Mouse (Mus musculus) limb, embryonic 11.5 days (tissue): ENCODE results near the gene Trmt61a. TPM values are rescaled to one million over a fixed set of nuclear protein-coding genes. Genes with fewer than 3 reads are reported as not detected.

Experiments used
- ATAC-seq: fragments of 200-750 bp; cut with Nextera tagmentation; 2 replicates; pipeline ENCODE4 v1.8.0; 2017; ENCODE audit warnings: low read depth; ENCODE audit not compliant: insufficient number of reproducible peaks, low FRiP score, low TSS enrichment
- DNase-seq: peaks from one replicate; pipeline ENCODE4 v3.0.0-alpha.2; 2015; ENCODE audit warnings: low spot score
- H3K27ac ChIP-seq: fragments of 300-500 bp; sonication (generic); replicated peaks from 2 replicates; pipeline ENCODE4 v1.5.1; 2014; ENCODE audit warnings: low read depth, mild to moderate bottlenecking, low read length
- H3K27me3 ChIP-seq: fragments of 300-500 bp; sonication (generic); 2 replicates; pipeline ENCODE4 v1.6.1; 2014; ENCODE audit warnings: mild to moderate bottlenecking, low read length, mixed read lengths; ENCODE audit not compliant: control insufficient read depth, insufficient read depth
- H3K36me3 ChIP-seq: fragments of 300-500 bp; sonication (generic); 2 replicates; pipeline ENCODE4 v1.6.1; 2014; ENCODE audit warnings: mild to moderate bottlenecking, low read length, moderate library complexity, mixed read lengths; ENCODE audit not compliant: control insufficient read depth, insufficient read depth
- H3K4me1 ChIP-seq: fragments of 300-500 bp; sonication (generic); 2 replicates; pipeline ENCODE4 v1.6.1; 2014; ENCODE audit warnings: low read length, mixed read lengths; ENCODE audit not compliant: control insufficient read depth, insufficient read depth
- H3K4me2 ChIP-seq: fragments of 300-500 bp; sonication (generic); 2 replicates; pipeline ENCODE4 v1.6.1; 2014; ENCODE audit warnings: low read depth, mild to moderate bottlenecking, moderate library complexity; ENCODE audit not compliant: severe bottlenecking
- H3K4me3 ChIP-seq: fragments of 300-500 bp; sonication (generic); 2 replicates; pipeline ENCODE4 v1.5.1; 2014; ENCODE audit warnings: low read depth, low read length
- H3K9ac ChIP-seq: fragments of 300-500 bp; sonication (generic); 2 replicates; pipeline ENCODE4 v1.6.1; 2014; ENCODE audit warnings: mild to moderate bottlenecking, low read length
- H3K9me3 ChIP-seq: fragments of 300-500 bp; sonication (generic); 2 replicates; pipeline ENCODE4 v1.6.1; 2016; ENCODE audit warnings: low read length; ENCODE audit not compliant: control insufficient read depth
- WGBS: fragments of 180-500 bp; shearing (Covaris S2); extraction: QIAGEN DNeasy Blood & Tissue Kit; methylation state at CpG from one replicate; pipeline ENCODE4 v1.1.7; 2014; 5-methylcytosine and 5-hydroxymethylcytosine counted together
- polyA plus RNA-seq: library from polyadenylated mRNA; unstranded; fragments of >200 nt; fragmentation: Nextera tagmentation; extraction: Ambion mirVana; gene quantifications from 2 replicates; pipeline ENCODE4 v1.2.1, GENCODE M21; 2014

Gene Trmt61a
- polyA plus RNA-seq, 1 experiment from 2014 or later: 7.4 TPM

DNA sequence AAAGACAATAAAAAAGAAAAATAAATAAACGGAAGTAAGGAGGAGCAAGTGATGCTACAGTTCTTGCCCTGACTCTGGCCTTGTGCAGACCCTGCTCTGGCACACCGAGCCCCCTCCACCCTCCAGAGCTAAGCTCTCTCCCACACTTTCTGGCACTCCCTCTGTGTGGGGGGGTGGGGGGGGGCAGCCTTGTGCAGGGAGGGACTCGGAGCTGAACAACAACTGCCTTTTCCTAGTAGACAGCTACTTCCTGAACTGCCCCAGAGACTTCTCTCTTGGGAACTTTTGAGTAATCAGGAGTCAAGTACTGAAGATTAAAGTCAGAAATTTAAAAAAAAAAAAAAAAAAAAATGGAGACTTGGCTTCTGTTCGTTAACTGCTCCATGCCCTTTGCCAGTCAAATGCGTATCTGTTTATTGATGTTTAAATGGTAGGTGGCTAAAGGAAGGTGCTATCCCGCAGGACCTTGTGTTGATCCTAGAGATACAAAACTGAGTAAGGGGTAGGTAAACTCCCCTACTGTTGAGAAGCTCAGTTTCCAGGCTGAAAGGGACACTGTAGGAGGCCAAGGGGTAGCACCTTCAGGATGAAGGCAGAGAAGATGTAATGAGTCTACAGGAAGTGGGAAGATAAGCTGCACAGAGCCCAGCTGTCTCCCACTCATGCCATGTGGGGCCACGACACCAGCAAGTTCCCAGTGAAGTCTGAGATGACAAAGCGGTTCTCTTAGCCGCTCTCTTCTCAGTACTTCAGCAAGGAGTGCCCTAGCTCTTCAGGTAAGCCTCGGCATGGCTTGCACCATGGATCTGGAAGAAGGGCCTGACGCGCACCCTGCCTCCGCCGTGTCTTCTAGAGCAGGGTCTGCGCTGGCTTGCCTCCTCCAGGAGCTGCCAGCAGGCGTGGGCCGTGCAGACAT is 14.4 kb upstream of the Trmt61a start:
- Histone ChIP-seq H3K9me3 (no peaks in the 10 kb centered on the region), H3K4me2 (no peak overlapping the region), H3K4me3 (no peak overlapping the region), H3K4me1 (0 out of 2 replicates have a peak, but pooled peaks cover 4% of the 10 kb centered on the region), H3K36me3 (no peaks in the 10 kb centered on the region; the same call in 1 of the 2 replicates), H3K27me3 (no peaks in the 10 kb centered on the region), H3K27ac (no peak overlapping the region; the same call in 1 of the 2 replicates), H3K9ac (no peak overlapping the region)
- DNase-seq: no peak
- WGBS: 74% methylated on average over 17 of the region's 17 CpGs
- no peak for ATAC-seq

DNA sequence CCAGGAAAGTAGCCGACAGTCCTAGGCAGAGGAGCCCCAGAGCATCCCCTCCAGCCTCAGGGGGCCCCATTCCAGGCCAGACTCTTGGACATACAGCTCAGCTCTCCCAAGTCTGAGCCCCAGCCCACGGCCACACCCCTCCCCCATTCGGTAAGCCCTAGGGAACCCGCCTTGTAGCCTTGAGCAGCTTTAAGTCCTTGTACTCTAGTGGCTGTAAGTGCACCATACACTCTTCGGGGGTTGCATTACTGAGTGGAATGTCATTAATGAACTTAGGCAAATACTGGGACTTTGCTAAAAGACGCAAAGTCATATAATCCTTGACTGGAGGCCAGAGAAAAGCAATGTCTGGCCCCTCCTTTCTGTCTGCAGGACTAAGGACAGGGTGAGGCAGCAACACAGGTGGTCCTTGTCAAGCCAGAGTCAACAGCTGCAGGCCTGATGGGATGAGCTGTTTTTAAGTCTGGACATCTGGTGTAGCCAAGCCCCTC is 13.7 kb upstream of the Trmt61a start:
- H3K4me3 ChIP-seq: no peak overlapping the region
- H3K27ac ChIP-seq: no peak overlapping the region; the same call in 1 of the 2 replicates
- H3K4me1 ChIP-seq: 0 out of 2 replicates have a peak, but pooled peaks cover 4% of the 10 kb centered on the region
- WGBS: 42% methylated on average over 6 of the region's 6 CpGs
- no peaks in the 10 kb centered on the region; the same call in 1 of the 2 replicates for H3K36me3 ChIP-seq
- no peak overlapping the region for H3K9ac ChIP-seq
- H3K4me2 ChIP-seq: no peak overlapping the region
- no peaks in the 10 kb centered on the region for H3K27me3 ChIP-seq
- DNase-seq: peak; percentile 30
- ATAC-seq: peak; percentile 28
- H3K9me3 ChIP-seq: no peaks in the 10 kb centered on the region

DNA sequence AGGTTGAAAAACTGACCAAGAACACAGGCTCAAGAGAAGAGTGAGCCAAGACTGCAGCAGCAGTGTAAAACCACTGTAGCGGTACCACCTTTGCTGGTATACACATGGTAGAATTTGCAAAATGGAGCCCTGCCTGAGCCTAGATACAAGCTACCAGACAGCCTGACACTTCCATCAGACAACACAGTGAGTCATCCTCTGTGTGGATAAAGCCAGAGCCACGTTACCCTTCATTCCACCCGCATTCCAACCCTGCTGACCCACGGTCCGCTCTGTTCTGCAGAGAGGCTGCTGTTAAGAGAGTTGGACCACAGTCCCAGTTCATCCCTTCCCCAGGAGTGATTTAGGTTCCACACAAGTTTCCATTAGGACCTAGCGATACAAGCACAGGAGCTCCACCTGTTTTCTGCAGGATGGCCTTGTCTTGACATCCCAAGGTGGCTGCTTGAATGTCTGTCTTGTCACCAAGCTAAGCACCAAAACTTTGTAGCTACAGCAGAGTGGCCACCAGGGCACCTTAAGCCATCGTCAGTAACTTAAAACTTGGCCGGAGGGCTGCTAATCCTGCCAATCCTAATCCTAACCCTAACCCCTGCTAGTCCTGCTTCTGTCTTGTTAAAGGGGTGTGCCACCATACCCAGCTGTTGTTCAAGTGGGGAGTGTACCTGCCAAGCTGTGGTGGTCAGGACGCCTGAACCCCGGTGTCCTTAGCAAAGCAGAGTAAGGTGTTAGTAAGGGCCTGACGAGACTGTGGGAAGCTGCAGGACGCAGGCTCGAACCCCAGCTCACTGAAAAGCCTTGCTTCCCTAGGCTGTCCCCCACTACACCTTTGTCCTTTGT is 12.6 kb upstream of the Trmt61a start:
- ATAC-seq: no peak
- DNase-seq: no peak
- H3K9me3 ChIP-seq: no peaks in the 10 kb centered on the region
- H3K27ac ChIP-seq: no peak overlapping the region
- no peak overlapping the region for H3K4me3 ChIP-seq
- no peak overlapping the region for H3K9ac ChIP-seq
- H3K36me3 ChIP-seq: no peaks in the 10 kb centered on the region
- H3K4me2 ChIP-seq: no peak overlapping the region
- peaks cover 7% of the 10 kb centered on the region for H3K27me3 ChIP-seq
- WGBS: 84% methylated on average over 13 of the region's 13 CpGs
- 0 out of 2 replicates have a peak, but pooled peaks cover 4% of the 10 kb centered on the region for H3K4me1 ChIP-seq

DNA sequence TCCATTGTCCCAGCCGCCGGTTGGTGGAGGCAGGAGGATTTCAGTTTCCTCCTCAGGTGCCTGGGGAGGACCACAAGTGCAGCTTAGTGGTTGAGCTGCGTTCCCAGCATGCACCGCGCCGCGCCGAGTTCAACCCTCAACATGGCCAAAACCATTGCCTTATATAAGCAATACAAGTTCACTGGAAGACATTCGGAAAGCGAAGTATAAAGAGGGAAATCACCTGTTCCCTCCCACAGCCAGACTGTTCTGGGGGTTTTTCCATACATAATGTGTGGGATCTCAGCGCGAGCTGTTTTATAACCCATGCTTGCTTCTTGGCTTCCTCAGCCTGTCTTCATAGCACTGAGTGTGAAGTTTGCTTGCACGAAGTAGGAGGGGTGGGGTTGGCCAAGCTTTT is 11.5 kb upstream of the Trmt61a start:
- no peak for ATAC-seq
- Histone ChIP-seq H3K27me3 (peaks cover 19% of the 10 kb centered on the region), H3K36me3 (no peaks in the 10 kb centered on the region), H3K27ac (no peak overlapping the region), H3K4me3 (no peak overlapping the region), H3K4me2 (no peak overlapping the region), H3K4me1 (peaks cover 14% of the 10 kb centered on the region), H3K9me3 (no peaks in the 10 kb centered on the region), H3K9ac (no peak overlapping the region)
- DNase-seq: no peak
- WGBS: 78% methylated on average over 13 of the region's 13 CpGs

DNA sequence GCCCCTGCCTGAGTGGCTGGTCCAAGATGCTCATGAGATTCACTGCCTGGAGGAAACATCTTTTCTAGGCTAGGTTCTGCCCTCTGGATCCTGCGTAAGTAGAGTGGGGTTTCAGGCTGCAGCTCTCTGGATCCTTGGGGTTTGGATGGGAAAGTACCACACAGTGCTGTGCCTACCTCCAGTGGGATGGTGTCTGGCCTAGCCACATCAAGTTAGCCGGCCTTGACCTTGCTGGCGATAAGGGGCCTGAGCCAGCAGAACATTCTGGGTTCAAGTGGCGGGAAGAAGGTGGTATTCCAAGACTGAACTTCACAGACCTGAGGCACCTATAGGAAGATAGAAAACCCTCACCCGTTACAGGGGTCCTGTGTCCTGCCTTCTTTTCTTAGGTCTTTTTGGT is 10.5 kb upstream of the Trmt61a start:
- H3K27me3 ChIP-seq: peaks cover 28% of the 10 kb centered on the region
- H3K27ac ChIP-seq: no peak overlapping the region
- H3K36me3 ChIP-seq: no peaks in the 10 kb centered on the region
- whole genome bisulfite sequencing: 89% methylated on average over 5 of the region's 5 CpGs
- DNase-seq (no peak), ATAC-seq (no peak)
- H3K4me1 ChIP-seq: peaks cover 22% of the 10 kb centered on the region
- H3K9me3 ChIP-seq: no peaks in the 10 kb centered on the region
- H3K9ac ChIP-seq: no peak overlapping the region
- no peak overlapping the region for H3K4me2 ChIP-seq
- H3K4me3 ChIP-seq: no peak overlapping the region

DNA sequence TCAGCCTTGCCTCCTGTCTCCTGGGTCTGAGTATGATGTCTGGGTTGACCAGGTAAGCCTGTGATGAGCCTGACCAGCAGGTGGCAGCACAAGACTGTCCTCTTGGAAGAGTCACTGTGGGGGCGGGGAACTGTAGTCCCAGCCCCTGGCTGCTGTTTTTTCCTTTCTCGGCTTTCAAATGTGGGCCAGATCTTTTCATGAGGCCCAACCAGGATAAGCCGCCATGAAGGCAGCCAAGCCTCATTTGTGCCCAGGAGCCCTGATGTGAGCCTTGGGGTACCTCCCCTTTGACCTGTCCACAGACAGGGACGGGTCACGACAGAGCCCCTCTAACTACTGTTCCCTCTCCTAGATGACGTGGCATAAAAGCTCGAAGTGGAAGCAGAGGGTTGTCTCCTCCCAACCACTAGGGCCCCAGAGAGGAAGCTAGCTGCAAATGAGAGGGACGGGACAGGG is 9.4 kb upstream of the Trmt61a start:
- peaks cover 38% of the 10 kb centered on the region for H3K27me3 ChIP-seq
- H3K4me1 ChIP-seq: peaks cover 25% of the 10 kb centered on the region
- WGBS: 0% methylated on average over 8 of the region's 8 CpGs
- H3K9me3 ChIP-seq: no peaks in the 10 kb centered on the region
- ATAC-seq (peak; percentile 58; the same call in 1 of the 2 replicates), DNase-seq (peak; percentile 99)
- H3K36me3 ChIP-seq: no peaks in the 10 kb centered on the region
- no peak overlapping the region for H3K4me3 ChIP-seq
- H3K27ac ChIP-seq: no peak overlapping the region
- peak overlapping the region; percentile 13; the same call in 1 of the 2 replicates for H3K9ac ChIP-seq
- peak overlapping the region; percentile 51 for H3K4me2 ChIP-seq

DNA sequence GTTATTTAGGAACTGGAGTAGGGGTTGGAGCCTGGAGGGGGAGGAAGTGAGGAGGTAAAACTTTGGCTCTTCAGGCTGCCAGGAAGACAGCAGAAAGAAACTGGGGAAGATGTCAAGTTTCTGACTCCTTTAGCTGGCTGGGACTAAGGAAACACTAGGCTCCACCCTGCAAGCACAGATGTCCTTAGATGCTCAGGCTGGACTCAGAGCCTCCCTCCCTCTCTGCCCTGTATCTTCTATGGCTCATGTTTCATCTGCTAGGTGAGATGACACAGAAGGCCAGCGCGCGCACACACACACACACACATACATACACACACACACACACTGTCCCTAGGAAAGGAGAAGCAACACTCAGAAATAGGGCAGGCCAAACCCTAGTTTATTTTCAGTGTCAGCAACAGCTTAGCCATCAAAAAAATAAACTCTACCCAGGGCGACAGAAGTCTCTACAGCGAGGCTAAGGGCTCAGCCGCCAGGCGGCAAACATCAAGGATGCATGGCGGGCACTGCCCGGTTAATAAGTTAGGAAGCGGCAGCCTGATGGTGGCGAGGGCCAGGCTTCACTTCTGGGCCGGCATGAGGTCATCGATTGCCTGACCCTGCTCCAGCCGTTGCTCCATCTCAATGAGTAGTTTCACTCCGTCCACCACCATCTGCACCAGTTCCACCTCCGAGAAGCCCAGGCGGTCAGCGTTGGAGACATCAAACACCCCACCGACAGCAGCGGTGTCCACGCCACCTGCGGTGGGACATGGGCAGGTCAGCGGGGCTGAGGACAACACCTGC is 8.7 kb upstream of the Trmt61a start:
- no peak for ATAC-seq
- DNase-seq: no peak
- no peak overlapping the region for H3K27ac ChIP-seq
- peaks cover 44% of the 10 kb centered on the region for H3K27me3 ChIP-seq
- no peaks in the 10 kb centered on the region for H3K36me3 ChIP-seq
- peak overlapping the region; percentile 13; the same call in 1 of the 2 replicates for H3K9ac ChIP-seq
- no peaks in the 10 kb centered on the region for H3K9me3 ChIP-seq
- WGBS: 64% methylated on average over 23 of the region's 23 CpGs
- peaks cover 21% of the 10 kb centered on the region for H3K4me1 ChIP-seq
- H3K4me2 ChIP-seq: peak overlapping the region; percentile 51
- H3K4me3 ChIP-seq: no peak overlapping the region
